Mouse (Mus musculus): Measurements from ENCODE around the gene Mtmr10.
A peak's percentile ranks its signal among the peaks of the same experiment; 100 is the strongest.

Gene Mtmr10

GRCm38 (mm10) chr7:64371940-64372878 lies 84.8 kb downstream of the Mtmr10 start:
- no peak for DNase-seq (ENCODE audit: low spot score)

GRCm38 (mm10) chr7:64373147-64373829 lies 85.8 kb downstream of the Mtmr10 start:
- peak; percentile 22 for DNase-seq (ENCODE audit: low spot score)

GRCm38 (mm10) chr7:64373830-64374562 lies 86.5 kb downstream of the Mtmr10 start, which contains the start of gene Fan1:
Fan1 (minus strand) TSS chr7:64374095.
- DNase-seq (ENCODE audit: low spot score): peak; percentile 91
